Mouse (Mus musculus) myocyte (in vitro differentiated cells): ENCODE results near the gene Mid2. TPM values are rescaled to one million over a fixed set of nuclear protein-coding genes. Genes with fewer than 3 reads are reported as not detected.

Source experiments
- H3K27me3 ChIP-seq: one replicate; pipeline ENCODE4 v1.6.1; 2011; ENCODE audit not compliant: control insufficient read depth, insufficient read depth, insufficient read length
- H3K36me3 ChIP-seq: one replicate; pipeline ENCODE4 v1.6.1; 2011; ENCODE audit not compliant: control insufficient read depth, insufficient read depth
- H3K4me2 ChIP-seq: one replicate; pipeline ENCODE4 v1.6.1; 2011; ENCODE audit warnings: low read depth, control low read depth
- H3K4me3 ChIP-seq: one replicate; pipeline ENCODE4 v1.5.1; 2011; ENCODE audit warnings: mild to moderate bottlenecking, control low read depth, moderate library complexity
- H3K79me2 ChIP-seq: one replicate; pipeline ENCODE4 v1.6.1; 2011; ENCODE audit not compliant: control insufficient read depth, insufficient read depth
- H3ac ChIP-seq: one replicate; pipeline ENCODE4 v1.6.1; 2011; ENCODE audit not compliant: control insufficient read depth, insufficient read length
- CEBPB ChIP-seq: IDR thresholded peaks from 2 replicates; pipeline ENCODE4 v1.6.1; 2011; ENCODE audit warnings: mild to moderate bottlenecking, moderate library complexity; ENCODE audit not compliant: poor library complexity, insufficient read depth, severe bottlenecking
- E2F4 ChIP-seq: IDR thresholded peaks from one replicate; pipeline ENCODE4 v1.6.1; 2011; ENCODE audit warnings: mild to moderate bottlenecking, control low read depth, moderate library complexity; ENCODE audit not compliant: insufficient read depth
- MAX ChIP-seq: IDR thresholded peaks from one replicate; pipeline ENCODE4 v1.6.1; 2011; ENCODE audit warnings: low read depth, mild to moderate bottlenecking, control low read depth
- MYOD1 ChIP-seq, 3 experiments: IDR thresholded peaks; one replicate each; pipeline ENCODE4 v1.6.1; 2011; ENCODE audit warnings: control low read depth in 2 of 3, low read depth in 2 of 3, mild to moderate bottlenecking in 2 of 3, moderate library complexity in 1 of 3; ENCODE audit not compliant: insufficient read length in 2 of 3, control insufficient read depth in 1 of 3
- MYOG ChIP-seq, 3 experiments: IDR thresholded peaks; one replicate each; pipeline ENCODE4 v1.6.1; 2011; ENCODE audit warnings: control low read depth in 2 of 3, low read depth in 2 of 3, mild to moderate bottlenecking in 2 of 3; ENCODE audit not compliant: insufficient read length in 2 of 3, control insufficient read depth in 1 of 3, insufficient read depth in 1 of 3
- POLR2A ChIP-seq: IDR thresholded peaks from one replicate; pipeline ENCODE4 v1.6.1; 2011; ENCODE audit warnings: low read depth, mild to moderate bottlenecking, control low read depth, moderate library complexity; ENCODE audit not compliant: insufficient read length
- POLR2AphosphoS2 ChIP-seq: IDR thresholded peaks from one replicate; pipeline ENCODE4 v1.6.1; 2011; ENCODE audit warnings: low read depth, control low read depth; ENCODE audit not compliant: insufficient read length
- REST ChIP-seq: IDR thresholded peaks from one replicate; pipeline ENCODE4 v1.6.1; 2011; ENCODE audit warnings: mild to moderate bottlenecking, control low read depth, moderate library complexity; ENCODE audit not compliant: insufficient read depth, insufficient read length
- SRF ChIP-seq: IDR thresholded peaks from one replicate; pipeline ENCODE4 v1.6.1; 2011; ENCODE audit warnings: low read depth; ENCODE audit not compliant: control insufficient read depth, insufficient read length
- TCF12 ChIP-seq: IDR thresholded peaks from one replicate; pipeline ENCODE4 v1.6.1; 2011; ENCODE audit warnings: mild to moderate bottlenecking, control low read depth; ENCODE audit not compliant: poor library complexity, insufficient read depth, severe bottlenecking
- TCF3 ChIP-seq: IDR thresholded peaks from one replicate; pipeline ENCODE4 v1.6.1; 2011; ENCODE audit warnings: low read depth, control low read depth; ENCODE audit not compliant: insufficient read length
- USF1 ChIP-seq: IDR thresholded peaks from one replicate; pipeline ENCODE4 v1.6.1; 2011; ENCODE audit warnings: low read depth, mild to moderate bottlenecking, control low read depth, moderate library complexity
- polyA plus RNA-seq: library from polyadenylated mRNA; unstranded; fragments of >200 nt; fragmentation: generic; extraction: Trizol; gene quantifications from one replicate; pipeline ENCODE4 v1.2.1, GENCODE M21; 2012; ENCODE audit warnings: missing spikeins

Gene Mid2
- 2.1 TPM for polyA plus RNA-seq

DNA sequence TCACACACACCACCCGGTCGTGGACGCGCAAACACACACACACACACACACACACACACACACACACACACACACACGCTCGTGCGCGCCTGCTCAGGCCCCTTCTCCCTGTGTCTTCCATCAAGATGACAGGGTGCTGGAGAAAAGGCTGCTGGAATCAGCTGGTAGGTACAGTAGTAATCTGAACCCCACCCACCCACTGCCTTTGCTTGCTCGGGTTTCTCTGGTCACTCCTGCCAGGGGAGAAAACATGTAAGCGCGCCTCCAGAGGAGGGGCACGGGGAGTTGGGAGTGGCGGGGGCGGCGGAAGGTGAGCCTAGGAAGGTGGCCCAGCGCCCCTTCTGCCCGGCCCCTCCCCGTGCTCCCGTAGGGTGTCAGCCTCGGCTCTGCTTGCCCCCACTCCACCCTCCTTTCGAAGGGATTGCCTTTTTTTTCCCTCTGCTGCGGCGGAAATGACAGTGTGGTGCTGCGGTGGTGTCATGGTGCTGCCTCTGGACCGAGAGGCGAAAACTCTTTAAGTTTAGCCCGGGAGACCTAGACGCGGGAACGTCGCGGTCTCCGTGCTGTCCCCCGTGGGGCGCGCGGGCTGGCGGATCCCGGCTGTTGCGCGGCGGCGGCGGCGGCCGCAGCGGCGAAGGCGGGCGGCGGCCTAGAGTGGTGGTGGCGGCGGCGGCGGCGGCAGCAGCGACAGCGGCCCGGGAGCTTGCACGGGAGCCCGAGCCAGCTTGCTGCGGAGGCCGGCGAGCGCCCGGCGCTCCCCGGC lies at the start of gene Mid2:
TSS of gene Mid2 (plus strand) at position 121 of the 763 bp plus-strand sequence.
- Histone ChIP-seq H3ac (peak within 1 kb of the TSS; percentile 40), H3K36me3 (no peaks in the 10 kb centered on the region), H3K4me2 (peak within 1 kb of the TSS; percentile 56), H3K27me3 (no peaks in the 10 kb centered on the region), H3K79me2 (no peaks in the 10 kb centered on the region), H3K4me3 (peak within 1 kb of the TSS; percentile 32)
- TF ChIP-seq REST (no peak), CEBPB (no peak)

DNA sequence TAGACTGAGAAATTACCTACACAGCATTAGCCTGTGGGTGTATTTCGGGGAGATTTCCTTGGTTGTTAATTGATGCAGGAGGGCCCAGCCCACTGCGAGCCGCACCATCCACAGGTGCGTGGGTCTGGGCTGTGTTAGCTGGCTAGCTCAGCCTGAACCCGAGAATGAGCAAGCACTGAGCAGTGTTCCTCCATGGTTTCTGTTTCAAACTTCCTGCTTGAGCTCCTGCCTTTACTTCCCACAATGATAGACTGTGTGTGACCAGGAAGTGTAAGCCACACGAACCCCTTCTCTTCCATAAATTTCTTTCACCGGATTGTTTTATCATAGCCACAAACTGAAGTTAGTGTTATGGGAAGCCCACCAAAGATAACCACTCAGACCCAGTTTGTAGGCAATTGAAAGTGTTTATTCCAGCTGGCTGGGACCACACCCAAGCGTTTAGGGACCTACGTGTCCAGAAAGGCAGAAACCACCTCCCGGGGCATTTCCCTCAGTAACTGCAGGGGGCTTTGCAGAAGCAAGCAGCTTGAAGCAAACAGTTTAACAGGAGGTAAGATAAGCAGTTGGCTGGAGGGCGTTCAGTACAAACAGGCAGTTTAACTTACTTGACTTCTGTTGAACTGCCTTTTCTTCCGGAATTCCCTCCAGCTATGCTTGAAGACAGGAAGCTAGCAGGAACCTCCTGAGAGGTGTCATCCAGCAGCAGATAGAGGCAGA lies 39.4 kb upstream of the Mid2 start:
- Histone ChIP-seq H3ac (no peak overlapping the region), H3K4me2 (no peak overlapping the region), H3K27me3 (no peaks in the 10 kb centered on the region), H3K36me3 (no peaks in the 10 kb centered on the region), H3K4me3 (no peak overlapping the region), H3K79me2 (no peaks in the 10 kb centered on the region)
- TF ChIP-seq POLR2AphosphoS2: no peak
- no peak for TF ChIP-seq TCF12
- TF ChIP-seq MAX: no peak
- TF ChIP-seq MYOD1 (IDR thresholded peaks at IDR 0.05; ENCODE audit: control insufficient read depth in 1 of 3, insufficient read length in 2 of 3, low read depth in 2 of 3): no peak
- TF ChIP-seq CEBPB: no peak
- no peak for TF ChIP-seq TCF3
- no peak for TF ChIP-seq REST

DNA sequence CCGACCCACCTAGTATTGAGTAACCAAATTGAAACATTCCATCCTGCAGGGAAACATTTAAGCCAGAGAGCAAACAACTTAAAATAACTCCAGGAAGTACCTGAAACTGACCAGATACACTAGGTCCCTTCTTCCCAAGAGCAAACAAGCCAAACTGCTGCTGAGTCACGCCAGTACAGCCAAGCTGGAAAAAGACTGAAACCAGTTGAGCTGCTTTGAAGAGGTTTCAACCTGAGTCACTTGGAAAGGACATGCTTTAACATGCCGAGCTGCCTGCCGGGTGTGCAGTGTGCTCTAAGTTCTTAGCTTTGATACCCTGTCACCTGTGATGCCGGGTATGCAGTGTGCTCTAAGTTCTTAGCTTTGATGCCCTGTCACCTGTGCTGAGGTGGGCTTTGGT lies 26.4 kb upstream of the Mid2 start:
- Histone ChIP-seq H3K27me3 (no peaks in the 10 kb centered on the region), H3K36me3 (no peaks in the 10 kb centered on the region), H3K4me2 (no peak overlapping the region), H3K4me3 (no peak overlapping the region), H3ac (no peak overlapping the region), H3K79me2 (no peaks in the 10 kb centered on the region)
- TF ChIP-seq USF1 (no peak), CEBPB (no peak), SRF (no peak), POLR2AphosphoS2 (no peak), TCF3 (no peak), MAX (no peak), E2F4 (no peak), MYOG (IDR thresholded peaks at IDR 0.05; ENCODE audit: control insufficient read depth in 1 of 3, insufficient read depth in 1 of 3, insufficient read length in 2 of 3, low read depth in 2 of 3) (no peak), REST (no peak), MYOD1 (IDR thresholded peaks at IDR 0.05; ENCODE audit: control insufficient read depth in 1 of 3, insufficient read length in 2 of 3, low read depth in 2 of 3) (no peak), TCF12 (no peak), POLR2A (no peak)

DNA sequence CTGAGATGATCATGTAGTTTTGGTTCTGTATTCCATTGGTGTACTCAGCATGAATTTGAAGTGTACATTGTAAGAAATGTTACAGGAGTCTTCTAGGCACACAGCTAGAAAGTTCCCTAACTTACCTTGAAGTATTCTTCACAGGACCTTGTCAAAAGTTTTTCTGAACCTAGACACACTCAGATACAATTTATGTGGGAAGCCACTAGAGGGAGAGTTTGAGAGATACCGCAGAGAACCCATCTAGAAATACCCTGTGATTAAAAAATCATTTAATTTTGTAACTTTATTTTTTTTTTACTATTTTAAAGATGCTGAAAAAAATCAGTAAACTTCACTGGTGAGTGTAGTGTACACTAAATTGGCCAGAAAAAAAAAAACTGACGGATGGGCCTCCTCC lies 24.8 kb upstream of the Mid2 start:
- Histone ChIP-seq H3K36me3 (no peaks in the 10 kb centered on the region), H3K4me3 (no peak overlapping the region), H3ac (no peak overlapping the region), H3K27me3 (no peaks in the 10 kb centered on the region), H3K79me2 (no peaks in the 10 kb centered on the region), H3K4me2 (no peak overlapping the region)
- TF ChIP-seq TCF3: no peak
- no peak for TF ChIP-seq POLR2A
- TF ChIP-seq USF1: no peak
- TF ChIP-seq POLR2AphosphoS2: no peak
- no peak for TF ChIP-seq TCF12
- no peak for TF ChIP-seq CEBPB
- TF ChIP-seq E2F4: no peak
- no peak for TF ChIP-seq MYOG (IDR thresholded peaks at IDR 0.05; ENCODE audit: control insufficient read depth in 1 of 3, insufficient read depth in 1 of 3, insufficient read length in 2 of 3, low read depth in 2 of 3)
- no peak for TF ChIP-seq SRF
- no peak for TF ChIP-seq REST
- no peak for TF ChIP-seq MYOD1 (IDR thresholded peaks at IDR 0.05; ENCODE audit: control insufficient read depth in 1 of 3, insufficient read length in 2 of 3, low read depth in 2 of 3)
- no peak for TF ChIP-seq MAX

DNA sequence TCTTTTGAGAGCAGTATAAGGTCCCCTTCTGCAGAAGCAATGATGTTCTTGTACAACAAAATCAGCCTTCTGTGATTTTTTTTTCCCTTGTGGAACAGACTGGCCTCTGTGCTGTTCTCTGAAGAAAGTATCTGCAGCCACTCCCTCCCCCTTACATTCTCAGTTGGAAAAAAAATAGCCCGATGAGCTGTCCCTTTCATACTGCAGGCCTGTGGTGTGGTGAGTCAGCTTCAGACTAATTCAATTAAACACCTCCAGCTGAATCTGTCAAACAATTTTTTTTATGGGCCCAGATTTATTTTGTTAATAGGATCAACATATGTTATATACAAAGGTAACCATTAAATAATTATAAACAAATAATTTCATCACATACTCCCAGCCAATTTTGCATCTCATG lies 3.7 kb upstream of the Mid2 start:
- Histone ChIP-seq H3K79me2 (no peaks in the 10 kb centered on the region), H3K4me3 (no peak overlapping the region), H3K27me3 (no peaks in the 10 kb centered on the region), H3K36me3 (no peaks in the 10 kb centered on the region), H3K4me2 (peak overlapping the region; percentile 62), H3ac (no peak overlapping the region)
- TF ChIP-seq TCF3 (no peak), MYOG (IDR thresholded peaks at IDR 0.05; ENCODE audit: control insufficient read depth in 1 of 3, insufficient read depth in 1 of 3, insufficient read length in 2 of 3, low read depth in 2 of 3) (no peak), TCF12 (no peak), CEBPB (no peak), MYOD1 (IDR thresholded peaks at IDR 0.05; ENCODE audit: control insufficient read depth in 1 of 3, insufficient read length in 2 of 3, low read depth in 2 of 3) (no peak), SRF (no peak), USF1 (no peak), POLR2AphosphoS2 (no peak), POLR2A (no peak), MAX (no peak), E2F4 (no peak), REST (no peak)
